Mouse (Mus musculus): ENCODE data around the gene Zfpl1. TPM values are rescaled to one million over a fixed set of nuclear protein-coding genes. Genes with fewer than 3 reads are reported as not detected.

Gene Zfpl1
- polyA plus RNA-seq, 1 experiment: 22.8 TPM

GRCm38 (mm10) chr19:6067724-6068415 is 16.9 kb downstream of the Zfpl1 start, which contains the start of gene Tm7sf2:
Gene Tm7sf2, minus strand, starts transcription at chr19:6068373.
- TF ChIP-seq POLR2A (IDR thresholded peaks at IDR 0.05; ENCODE audit: borderline replicate concordance, control insufficient read depth, low read depth, low read length) (no peak), CTCF (IDR thresholded peaks at IDR 0.05; ENCODE audit: control insufficient read depth, insufficient read depth, low read length) (0 out of 2 replicates have a peak, but pooled peaks have one; percentile 12)
- peaks cover 4% of the 10 kb centered on the region for H3K4me1 ChIP-seq (ENCODE audit: control insufficient read depth, insufficient read depth, low read length)
- H3K4me3 ChIP-seq (replicated peaks; ENCODE audit: control insufficient read depth, low read depth, low read length): peak within 1 kb of the TSS; percentile 56
- 14% methylated on average over 33 of the region's 33 CpGs for WGBS
- peak within 1 kb of the TSS; percentile 7; the same call in 1 of the 2 replicates for H3K27ac ChIP-seq (ENCODE audit: control insufficient read depth, insufficient read depth, low read depth, low read length, poor library complexity)

DNA sequence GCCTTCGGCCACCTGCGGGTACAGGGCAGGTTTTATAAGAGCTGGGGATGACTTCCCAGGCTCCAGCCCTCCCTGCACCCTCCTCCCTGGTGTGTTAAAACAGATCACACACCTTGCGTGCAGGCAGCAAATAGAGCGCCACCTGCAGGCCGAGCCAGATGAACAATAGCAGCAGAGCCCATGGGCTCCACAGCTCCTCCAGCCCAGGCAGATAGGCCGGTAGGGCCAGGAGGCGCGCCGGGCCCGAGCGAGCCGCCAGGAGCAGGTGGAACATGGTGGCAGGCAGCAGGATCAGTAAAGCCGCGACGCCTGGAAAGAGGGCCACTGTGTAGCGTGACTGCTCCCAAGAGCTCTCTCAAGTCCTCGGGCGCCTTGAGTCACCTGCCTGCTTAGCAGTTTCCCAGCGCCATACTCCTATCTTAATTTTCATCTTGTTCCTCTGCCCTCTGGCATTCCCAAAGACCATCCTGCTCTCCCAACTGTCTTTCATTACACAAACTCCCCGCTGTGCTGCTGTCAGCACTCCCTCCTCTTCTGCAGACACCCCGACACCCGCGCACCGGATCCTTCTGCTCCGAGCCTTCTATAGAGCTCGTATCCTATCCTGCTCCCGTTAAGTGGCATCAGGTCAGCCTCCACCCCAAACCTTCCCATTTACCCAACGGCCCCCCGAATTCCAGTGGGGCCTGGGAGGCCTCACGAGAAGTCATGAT is 17.6 kb downstream of the Zfpl1 start:
- 1% methylated on average over 30 of the region's 30 CpGs for whole genome bisulfite sequencing
- Histone ChIP-seq H3K4me1 (ENCODE audit: control insufficient read depth, insufficient read depth, low read length) (peaks cover 6% of the 10 kb centered on the region), H3K27ac (ENCODE audit: control insufficient read depth, insufficient read depth, low read depth, low read length, poor library complexity) (0 out of 2 replicates have a peak overlapping the region, but pooled peaks have one; percentile 6), H3K4me3 (replicated peaks; ENCODE audit: control insufficient read depth, low read depth, low read length) (peak overlapping the region; percentile 56)
- TF ChIP-seq POLR2A (IDR thresholded peaks at IDR 0.05; ENCODE audit: borderline replicate concordance, control insufficient read depth, low read depth, low read length) (no peak), CTCF (IDR thresholded peaks at IDR 0.05; ENCODE audit: control insufficient read depth, insufficient read depth, low read length) (peak; percentile 92)

GRCm38 (mm10) chr19:6066571-6066970 is 18.2 kb downstream of the Zfpl1 start:
- no peak overlapping the region for H3K4me3 ChIP-seq (replicated peaks; ENCODE audit: control insufficient read depth, low read depth, low read length)
- no peak overlapping the region for H3K27ac ChIP-seq (ENCODE audit: control insufficient read depth, insufficient read depth, low read depth, low read length, poor library complexity)
- TF ChIP-seq POLR2A (IDR thresholded peaks at IDR 0.05; ENCODE audit: borderline replicate concordance, control insufficient read depth, low read depth, low read length) (no peak), CTCF (IDR thresholded peaks at IDR 0.05; ENCODE audit: control insufficient read depth, insufficient read depth, low read length) (no peak)
- WGBS: 44% methylated on average over 5 of the region's 5 CpGs
- peaks cover 6% of the 10 kb centered on the region for H3K4me1 ChIP-seq (ENCODE audit: control insufficient read depth, insufficient read depth, low read length)

DNA sequence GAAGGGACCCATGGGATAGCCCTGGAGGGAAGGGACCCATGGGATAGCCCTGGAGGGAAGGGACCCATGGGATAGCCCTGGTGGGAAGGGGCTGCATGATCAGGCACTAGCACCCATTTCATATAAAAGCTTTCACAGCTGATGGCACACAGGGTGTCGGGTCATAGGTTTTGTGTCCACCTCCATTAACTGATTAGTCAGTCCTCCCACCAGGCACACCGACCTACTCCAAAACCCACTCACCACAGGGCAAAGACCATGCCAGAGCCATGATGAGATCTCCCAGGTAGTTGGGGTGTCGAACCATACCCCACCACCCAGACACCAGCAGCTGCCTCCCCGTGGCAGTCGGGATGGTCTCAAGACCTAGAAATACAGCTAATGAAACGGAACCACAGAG is 21.7 kb downstream of the Zfpl1 start:
- TF ChIP-seq CTCF (IDR thresholded peaks at IDR 0.05; ENCODE audit: control insufficient read depth, insufficient read depth, low read length) (no peak), POLR2A (IDR thresholded peaks at IDR 0.05; ENCODE audit: borderline replicate concordance, control insufficient read depth, low read depth, low read length) (no peak)
- 88% methylated on average over 6 of the region's 6 CpGs for WGBS
- Histone ChIP-seq H3K4me3 (replicated peaks; ENCODE audit: control insufficient read depth, low read depth, low read length) (no peak overlapping the region), H3K27ac (ENCODE audit: control insufficient read depth, insufficient read depth, low read depth, low read length, poor library complexity) (no peak overlapping the region), H3K4me1 (ENCODE audit: control insufficient read depth, insufficient read depth, low read length) (peaks cover 4% of the 10 kb centered on the region)

- peaks cover 3% of the 10 kb centered on the region for H3K4me1 ChIP-seq (ENCODE audit: control insufficient read depth, insufficient read depth, low read length)
- TF ChIP-seq POLR2A (IDR thresholded peaks at IDR 0.05; ENCODE audit: borderline replicate concordance, control insufficient read depth, low read depth, low read length): no peak
- TF ChIP-seq CTCF (IDR thresholded peaks at IDR 0.05; ENCODE audit: control insufficient read depth, insufficient read depth, low read length): no peak
- WGBS: 49% methylated on average over 5 of the region's 5 CpGs
- peak overlapping the region; percentile 84 for H3K4me3 ChIP-seq (replicated peaks; ENCODE audit: control insufficient read depth, low read depth, low read length)
- peak overlapping the region; percentile 98 for H3K27ac ChIP-seq (ENCODE audit: control insufficient read depth, insufficient read depth, low read depth, low read length, poor library complexity)
These were observed 22.3 kb downstream of the Zfpl1 start for GRCm38 (mm10) chr19:6062418-6062817.

DNA sequence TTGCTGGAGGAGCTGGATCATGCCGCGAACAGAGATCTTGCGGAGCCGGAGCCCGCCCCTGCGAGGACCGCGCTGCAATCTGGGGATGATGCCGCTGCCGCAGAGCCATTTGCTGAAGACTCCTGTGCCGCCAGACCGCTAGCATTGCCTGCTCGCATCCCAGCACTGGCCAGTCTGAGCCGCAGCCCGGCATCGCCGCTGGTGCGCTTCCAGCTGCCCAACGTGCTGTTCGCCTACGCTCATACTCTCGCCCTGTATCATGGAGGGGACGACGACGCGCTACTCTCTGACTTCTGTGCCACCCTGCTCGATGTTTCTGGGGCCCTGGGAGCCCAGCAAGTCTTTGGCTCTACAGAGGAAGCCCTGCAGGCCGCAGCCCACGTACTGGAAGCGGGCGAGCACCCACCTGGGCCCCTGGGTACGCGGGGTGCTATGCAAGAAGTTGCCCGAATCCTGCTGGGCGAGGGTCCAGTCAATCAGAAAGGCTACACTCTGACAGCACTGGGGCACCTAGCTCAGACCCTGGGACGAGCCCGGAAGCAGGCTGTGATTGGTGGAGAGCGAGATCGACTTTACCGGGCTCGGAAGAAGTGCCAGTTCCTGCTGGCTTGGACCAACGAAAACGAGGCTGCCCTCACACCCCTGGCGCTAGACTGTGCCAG is 23.0 kb downstream of the Zfpl1 start:
- peak overlapping the region; percentile 98 for H3K27ac ChIP-seq (ENCODE audit: control insufficient read depth, insufficient read depth, low read depth, low read length, poor library complexity)
- H3K4me1 ChIP-seq (ENCODE audit: control insufficient read depth, insufficient read depth, low read length): peaks cover 3% of the 10 kb centered on the region
- peak overlapping the region; percentile 84 for H3K4me3 ChIP-seq (replicated peaks; ENCODE audit: control insufficient read depth, low read depth, low read length)
- TF ChIP-seq POLR2A (IDR thresholded peaks at IDR 0.05; ENCODE audit: borderline replicate concordance, control insufficient read depth, low read depth, low read length) (peak; percentile 54; the same call in 1 of the 2 replicates), CTCF (IDR thresholded peaks at IDR 0.05; ENCODE audit: control insufficient read depth, insufficient read depth, low read length) (no peak)
- under 1% methylated on average over 44 of the region's 44 CpGs for WGBS

- peak; percentile 79; the same call in 1 of the 2 replicates for TF ChIP-seq POLR2A (IDR thresholded peaks at IDR 0.05; ENCODE audit: borderline replicate concordance, control insufficient read depth, low read depth, low read length)
- TF ChIP-seq CTCF (IDR thresholded peaks at IDR 0.05; ENCODE audit: control insufficient read depth, insufficient read depth, low read length): no peak
- WGBS: under 1% methylated on average over 58 of the region's 58 CpGs
- Histone ChIP-seq H3K4me3 (replicated peaks; ENCODE audit: control insufficient read depth, low read depth, low read length) (peak within 1 kb of the TSS; percentile 84), H3K4me1 (ENCODE audit: control insufficient read depth, insufficient read depth, low read length) (peaks cover 3% of the 10 kb centered on the region), H3K27ac (ENCODE audit: control insufficient read depth, insufficient read depth, low read depth, low read length, poor library complexity) (peak within 1 kb of the TSS; percentile 98)
These were observed 23.7 kb downstream of the Zfpl1 start, which contains the start of gene Znhit2 for GRCm38 (mm10) chr19:6061021-6061533. Gene Znhit2, plus strand, starts transcription at chr19:6061192.

Measured in bone marrow, adult 2 months (tissue).